Mouse (Mus musculus) ES-E14 (cell line): ENCODE measurements around the gene Tnnt2. TPM values are rescaled to one million over a fixed set of nuclear protein-coding genes. Genes with fewer than 3 reads are reported as not detected.

Experiments
- DNase-seq: peaks from one replicate; pipeline ENCODE4 v3.0.0-alpha.2; 2013; ENCODE audit warnings: low read depth, low spot score
- H3K27ac ChIP-seq: 2 replicates; pipeline ENCODE4 v1.5.1; 2012; ENCODE audit warnings: low read depth, mild to moderate bottlenecking, low read length, moderate library complexity, mixed read lengths; ENCODE audit not compliant: poor library complexity, insufficient read depth, severe bottlenecking
- H3K36me3 ChIP-seq: 2 replicates; pipeline ENCODE4 v1.6.1; 2012; ENCODE audit warnings: mild to moderate bottlenecking, low read length, moderate library complexity, mixed read lengths; ENCODE audit not compliant: control insufficient read depth, poor library complexity, insufficient read depth, severe bottlenecking
- H3K4me1 ChIP-seq, 2 experiments: fragments of 150-350 bp in 1 of 2; sonication (generic) in 1 of 2; 2 replicates each; pipeline ENCODE4 v1.6.1; 2012; ENCODE audit warnings: low read length in 2 of 2, mild to moderate bottlenecking in 1 of 2, mixed read lengths in 1 of 2; ENCODE audit not compliant: control insufficient read depth in 2 of 2, insufficient read depth in 2 of 2, poor library complexity in 1 of 2
- H3K4me3 ChIP-seq, 2 experiments: fragments of 150-350 bp in 1 of 2; sonication (generic) in 1 of 2; 2 replicates each; pipeline ENCODE4 v1.5.1; 2012; ENCODE audit warnings: low read length in 2 of 2, low read depth in 1 of 2, mild to moderate bottlenecking in 1 of 2, mixed read lengths in 1 of 2; ENCODE audit not compliant: insufficient read depth in 1 of 2, poor library complexity in 1 of 2, severe bottlenecking in 1 of 2
- H3K9ac ChIP-seq: 2 replicates; pipeline ENCODE4 v1.6.1; 2012; ENCODE audit warnings: low read depth, mild to moderate bottlenecking, low read length, mixed read lengths; ENCODE audit not compliant: poor library complexity, insufficient read depth, severe bottlenecking
- H3K9me3 ChIP-seq: fragments of 150-350 bp; sonication (generic); 2 replicates; pipeline ENCODE4 v1.6.1; 2012; ENCODE audit warnings: low read depth, mild to moderate bottlenecking, low read length; ENCODE audit not compliant: control insufficient read depth, insufficient read depth
- CHD2 ChIP-seq: IDR thresholded peaks from 2 replicates; pipeline ENCODE4 v1.6.1; 2014; ENCODE audit warnings: mild to moderate bottlenecking, low read depth, low read length, inconsistent platforms
- HCFC1 ChIP-seq: IDR thresholded peaks from 2 replicates; pipeline ENCODE4 v1.6.1; 2012; ENCODE audit warnings: low read length, inconsistent platforms, borderline replicate concordance; ENCODE audit not compliant: insufficient read depth
- MAFK ChIP-seq: IDR thresholded peaks from 2 replicates; pipeline ENCODE4 v1.6.1; 2014; ENCODE audit warnings: mild to moderate bottlenecking, low read depth, low read length, inconsistent platforms; ENCODE audit not compliant: insufficient read depth
- ZC3H11A ChIP-seq: IDR thresholded peaks from 2 replicates; pipeline ENCODE4 v1.6.1; 2012; ENCODE audit warnings: low read depth, mild to moderate bottlenecking, inconsistent platforms, low read length, borderline replicate concordance
- ZNF384 ChIP-seq: IDR thresholded peaks from 2 replicates; pipeline ENCODE4 v1.6.1; 2012; ENCODE audit warnings: low read depth, low read length, inconsistent platforms
- in situ Hi-C, 2 experiments: fragments of 600-800 bp; cut with MboI; formaldehyde crosslinking; loops; one replicate each; pipeline ENCODE4 v1.15.1; 2025; ENCODE audit warnings: low sequenced_read_pairs in 2 of 2, inconsistent platforms in 1 of 2; ENCODE audit not compliant: unreplicated experiment in 2 of 2
- total RNA-seq: library from RNA; depleted of rRNA; stranded (reverse); fragments of 300-350 nt; gene quantifications from 2 replicates; pipeline ENCODE4 v1.2.3, GENCODE M21; 2012

Gene Tnnt2
- total RNA-seq, 1 experiment = 2.5 TPM

GRCm38 (mm10) chr1:135872991-135873390, 36.8 kb downstream of the Tnnt2 start:
- Histone ChIP-seq H3K4me3 (no peak overlapping the region), H3K9ac (no peak overlapping the region), H3K36me3 (no peaks in the 10 kb centered on the region), H3K27ac (no peak overlapping the region), H3K4me1 (no peaks in the 10 kb centered on the region), H3K9me3 (no peaks in the 10 kb centered on the region)
- TF ChIP-seq MAFK (no peak), ZNF384 (no peak), ZC3H11A (no peak), CHD2 (no peak), HCFC1 (no peak)
- DNase-seq = no peak
- in situ Hi-C loops = no loop called here

- no peaks in the 10 kb centered on the region for H3K9me3 ChIP-seq
- no peaks in the 10 kb centered on the region for H3K4me1 ChIP-seq
- in situ Hi-C loops = no loop called here
- DNase-seq = no peak
- H3K36me3 ChIP-seq = no peaks in the 10 kb centered on the region
- no peak overlapping the region for H3K9ac ChIP-seq
- no peak overlapping the region for H3K27ac ChIP-seq
- H3K4me3 ChIP-seq = no peak overlapping the region
- no peak for TF ChIP-seq CHD2
- TF ChIP-seq ZNF384 = no peak
- TF ChIP-seq ZC3H11A = no peak
- TF ChIP-seq HCFC1 = no peak
- TF ChIP-seq MAFK = no peak
These were observed 41.1 kb downstream of the Tnnt2 start for GRCm38 (mm10) chr1:135877248-135877647.

- Histone ChIP-seq H3K36me3 (no peaks in the 10 kb centered on the region), H3K9ac (no peak overlapping the region), H3K4me3 (no peak overlapping the region), H3K27ac (no peak overlapping the region), H3K9me3 (no peaks in the 10 kb centered on the region), H3K4me1 (no peaks in the 10 kb centered on the region)
- TF ChIP-seq CHD2 = no peak
- TF ChIP-seq ZNF384 = no peak
- TF ChIP-seq ZC3H11A = no peak
- no peak for TF ChIP-seq MAFK
- TF ChIP-seq HCFC1 = no peak
- DNase-seq = peak; percentile 60
- in situ Hi-C loops = no loop called here
These were observed 46.4 kb downstream of the Tnnt2 start for GRCm38 (mm10) chr1:135882385-135883109.

- Histone ChIP-seq H3K9ac (no peak overlapping the region), H3K4me1 (no peaks in the 10 kb centered on the region), H3K9me3 (no peaks in the 10 kb centered on the region), H3K27ac (no peak overlapping the region), H3K4me3 (0 out of 4 replicates have a peak overlapping the region, but pooled peaks of 1 of the 2 experiments have one; percentile 39), H3K36me3 (no peaks in the 10 kb centered on the region)
- no peak for DNase-seq
- in situ Hi-C loops = no loop called here
- TF ChIP-seq CHD2 = no peak
- TF ChIP-seq ZC3H11A = no peak
- TF ChIP-seq HCFC1 = no peak
- TF ChIP-seq ZNF384 = no peak
- no peak for TF ChIP-seq MAFK
These were observed 53.5 kb downstream of the Tnnt2 start for GRCm38 (mm10) chr1:135889461-135890185.
